Mouse (Mus musculus): ENCODE measurements around the gene Dnmt3l. TPM values are rescaled to one million over a fixed set of nuclear protein-coding genes. Genes with fewer than 3 reads are reported as not detected.

The Dnmt3l gene
- total RNA-seq, 1 experiment from 2014 or later = 36.2 TPM

DNA sequence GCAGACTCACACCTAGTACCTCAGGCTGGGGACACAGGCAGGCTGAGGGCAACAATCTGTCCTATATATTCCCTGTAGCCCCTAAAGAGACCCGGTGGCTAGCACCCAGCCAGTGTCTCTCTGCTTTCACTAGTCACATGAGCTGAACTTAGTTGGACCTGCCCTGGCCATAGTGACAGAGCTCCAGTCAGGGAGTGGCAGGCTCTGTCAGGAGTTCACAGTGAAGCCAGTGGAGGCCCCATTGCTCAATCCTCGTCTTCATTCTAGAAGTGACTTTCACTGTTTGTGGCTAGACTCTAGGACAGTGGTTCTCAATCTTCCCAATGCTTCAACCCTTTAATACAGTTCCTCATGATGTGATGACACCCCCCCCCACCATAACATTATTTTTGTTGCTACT lies 9.8 kb upstream of the Dnmt3l start:
- no peak for DNase-seq

DNA sequence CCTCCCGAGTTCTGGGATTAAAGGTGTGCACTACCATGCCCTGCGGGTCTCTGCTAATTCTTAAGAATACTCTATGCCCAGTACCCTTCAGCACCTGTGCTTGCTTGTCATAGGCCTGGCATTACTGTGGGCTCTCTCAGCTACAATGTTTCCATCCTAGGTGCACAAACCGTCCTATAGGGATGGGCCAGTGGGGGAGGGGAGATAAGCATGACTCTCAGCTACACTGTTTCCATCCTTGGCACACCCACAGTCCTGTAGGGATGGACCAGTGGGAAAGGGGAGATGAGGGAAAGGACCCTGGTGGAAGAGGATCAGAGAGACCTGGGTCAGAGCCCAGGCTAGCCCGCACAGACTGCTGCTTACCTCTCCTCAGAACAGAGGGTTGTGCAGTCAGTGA lies 4.6 kb upstream of the Dnmt3l start:
- DNase-seq = no peak

DNA sequence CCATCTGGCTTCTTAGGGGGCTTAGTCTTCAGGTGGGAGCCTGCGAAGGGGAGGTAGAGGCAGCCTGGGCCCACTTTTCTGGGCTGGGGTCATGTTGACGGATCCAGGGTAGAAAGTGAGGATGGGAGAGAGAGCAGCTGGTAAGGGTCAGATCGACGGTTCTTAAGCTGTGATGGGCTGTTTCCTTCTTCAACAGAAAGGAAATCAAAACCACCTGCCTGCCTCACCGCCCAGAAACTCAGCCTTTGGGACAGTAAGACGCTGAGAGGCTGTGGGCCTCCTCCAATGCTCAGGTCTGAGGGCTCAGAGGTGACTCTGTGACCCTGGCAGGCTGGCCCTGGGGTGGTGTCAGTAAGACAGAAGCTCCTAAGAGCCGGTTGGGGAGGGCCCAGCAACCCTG lies 349 bp downstream of the Dnmt3l start:
- no peak for DNase-seq

DNA sequence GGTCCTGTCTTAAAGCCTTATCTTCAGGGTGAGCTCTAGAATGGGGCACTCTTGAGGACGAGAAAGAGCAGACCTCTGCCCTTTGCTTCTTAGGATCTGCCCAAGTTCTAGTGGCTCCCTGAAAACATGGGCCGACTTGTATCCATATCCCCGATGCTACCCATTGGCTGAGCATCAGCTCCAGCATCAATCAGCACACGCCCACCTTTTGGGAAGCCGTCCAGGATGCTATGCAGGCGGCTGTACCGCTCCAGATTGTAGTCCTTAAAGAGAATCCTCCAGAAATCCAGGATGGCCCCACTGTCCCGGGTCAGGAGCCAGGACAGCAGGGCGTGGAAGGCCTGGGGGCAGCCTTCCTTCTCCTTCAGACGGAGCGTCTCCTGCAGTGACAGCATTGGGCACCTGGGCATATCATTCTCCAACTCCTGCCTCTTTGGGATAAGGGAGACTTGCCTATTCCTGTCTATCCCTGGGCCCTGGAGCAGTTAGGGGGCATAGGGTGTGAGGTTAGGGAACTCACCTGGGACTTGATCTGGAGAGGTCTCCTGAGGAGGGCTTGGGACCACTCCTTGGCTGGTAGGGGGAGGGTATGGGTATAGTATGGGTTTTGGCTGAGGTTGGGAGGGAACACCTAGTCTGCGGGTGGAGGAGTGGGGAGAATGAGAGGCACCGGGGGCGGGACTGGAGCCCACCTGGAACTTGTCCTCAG lies 1.1 kb downstream of the Dnmt3l start:
- DNase-seq = no peak

DNA sequence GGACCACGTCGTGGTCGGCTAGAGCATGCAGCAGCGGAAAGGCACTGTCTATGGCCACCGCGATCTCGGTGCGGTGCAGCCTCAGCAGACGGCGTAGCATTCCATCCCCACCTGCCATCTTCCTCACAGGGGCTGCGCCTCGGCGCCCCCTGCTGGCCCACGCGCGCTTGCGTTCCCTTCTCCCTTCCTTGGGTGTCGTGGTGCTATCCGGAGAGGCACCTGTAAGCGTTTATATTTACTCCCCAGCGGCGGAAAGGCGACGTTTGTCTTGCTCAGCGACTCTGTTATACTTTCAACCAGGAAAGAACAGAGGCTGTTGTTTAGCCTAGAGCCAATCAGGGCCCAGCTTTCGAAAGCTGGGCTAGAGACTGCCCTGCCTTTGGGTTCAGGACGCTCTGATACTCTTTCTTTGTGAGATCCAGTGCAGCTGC lies 1.7 kb downstream of the Dnmt3l start, which contains the start of gene Aire:
TSS of gene Aire (minus strand) at position 205 of the 431 bp plus-strand sequence.
- peak; percentile 73 for DNase-seq

DNA sequence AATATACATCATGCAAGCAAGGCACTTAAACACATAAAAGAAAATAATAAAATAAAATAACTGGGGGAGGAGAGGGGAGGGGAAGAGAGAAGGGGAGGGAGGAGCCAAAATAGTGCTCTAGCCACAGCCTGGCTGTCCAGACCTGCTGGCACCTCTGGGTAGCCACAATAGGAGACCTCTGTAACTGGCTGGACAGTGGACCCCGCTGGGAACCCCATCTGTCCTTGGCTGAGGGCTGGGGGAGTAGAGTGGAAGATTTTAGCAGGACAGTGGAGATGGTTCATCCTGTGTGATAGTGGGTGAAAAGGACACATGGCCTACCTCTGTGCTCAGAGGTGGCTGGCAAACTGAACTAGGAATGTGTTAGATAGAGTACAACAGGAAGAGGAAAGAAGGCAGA lies 2.8 kb downstream of the Dnmt3l start:
- no peak for DNase-seq

DNA sequence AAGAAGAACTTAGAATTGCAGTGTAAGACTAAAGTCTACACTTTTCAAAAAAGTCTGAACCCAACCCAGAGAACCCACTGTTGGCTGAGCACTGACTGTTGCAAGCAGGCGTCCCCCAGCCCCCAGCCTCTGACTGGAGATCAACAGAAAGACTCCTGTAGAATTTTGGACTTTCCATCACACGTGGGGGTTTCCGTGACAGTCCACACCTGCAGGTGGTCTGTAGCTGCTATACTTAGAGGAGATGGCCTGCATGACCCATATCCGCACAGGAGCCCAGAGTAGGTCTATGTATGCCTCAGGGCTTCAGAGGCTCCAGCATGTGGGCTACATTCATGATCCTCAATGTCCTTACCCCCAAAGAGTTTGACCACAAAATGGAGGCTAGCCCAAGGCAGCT lies 4.6 kb downstream of the Dnmt3l start:
- no peak for DNase-seq

DNA sequence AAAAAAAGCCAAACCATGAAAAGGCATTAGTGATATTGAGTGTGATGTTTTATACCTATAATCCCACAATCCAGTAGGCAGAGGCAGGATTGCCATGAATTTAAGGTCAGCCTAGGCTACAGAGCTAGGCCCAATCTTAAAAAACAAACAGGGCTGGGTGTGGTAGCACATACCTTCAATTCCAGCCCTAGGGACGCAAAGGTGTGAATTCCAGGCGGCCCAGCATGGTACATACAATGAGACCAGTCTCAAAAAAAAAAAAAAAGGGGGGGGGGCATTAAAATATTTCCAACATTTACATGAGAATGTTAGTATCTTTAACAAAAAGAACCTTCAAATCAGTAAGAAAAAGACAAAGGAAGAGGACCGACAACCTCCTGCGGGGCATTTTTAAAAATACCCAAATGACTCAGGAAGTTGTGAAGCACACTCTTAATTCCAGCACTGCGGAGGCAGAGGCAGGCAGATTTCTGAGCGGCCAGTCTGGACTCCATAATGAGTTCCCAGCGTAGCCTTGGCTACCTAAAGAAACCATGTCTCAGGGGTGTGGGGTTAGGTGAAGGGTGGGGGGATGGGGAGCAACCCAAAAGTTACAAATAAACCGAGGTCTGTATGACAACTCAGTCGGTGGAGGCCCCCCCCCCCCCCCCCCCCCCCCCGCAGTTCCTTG lies 6.4 kb downstream of the Dnmt3l start:
- DNase-seq = no peak

DNA sequence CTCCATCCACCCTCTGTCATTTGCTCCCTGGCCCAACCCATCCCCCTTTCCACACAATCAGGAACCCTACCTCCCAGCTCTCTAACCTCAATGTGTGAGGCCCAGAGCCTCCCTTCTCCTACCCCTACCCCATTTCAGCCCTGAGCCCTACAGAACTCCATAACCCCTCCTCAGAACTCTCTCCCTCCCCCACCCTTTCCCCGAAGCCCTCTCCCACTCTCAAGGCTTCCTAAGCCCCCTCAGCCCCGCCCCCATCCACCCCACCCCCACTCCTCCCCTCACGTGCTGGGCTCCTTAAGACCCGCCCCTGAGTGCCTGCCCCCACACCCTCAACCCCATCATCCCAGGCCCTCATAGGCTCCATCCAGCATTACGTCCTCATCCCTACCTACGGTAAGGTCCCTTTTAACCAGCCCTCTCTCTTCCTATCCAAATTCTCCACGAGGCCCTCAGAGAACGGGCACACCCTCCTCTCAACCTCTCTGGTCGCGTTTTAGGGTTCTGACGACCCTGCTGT lies 7.8 kb downstream of the Dnmt3l start:
- no peak for DNase-seq

DNA sequence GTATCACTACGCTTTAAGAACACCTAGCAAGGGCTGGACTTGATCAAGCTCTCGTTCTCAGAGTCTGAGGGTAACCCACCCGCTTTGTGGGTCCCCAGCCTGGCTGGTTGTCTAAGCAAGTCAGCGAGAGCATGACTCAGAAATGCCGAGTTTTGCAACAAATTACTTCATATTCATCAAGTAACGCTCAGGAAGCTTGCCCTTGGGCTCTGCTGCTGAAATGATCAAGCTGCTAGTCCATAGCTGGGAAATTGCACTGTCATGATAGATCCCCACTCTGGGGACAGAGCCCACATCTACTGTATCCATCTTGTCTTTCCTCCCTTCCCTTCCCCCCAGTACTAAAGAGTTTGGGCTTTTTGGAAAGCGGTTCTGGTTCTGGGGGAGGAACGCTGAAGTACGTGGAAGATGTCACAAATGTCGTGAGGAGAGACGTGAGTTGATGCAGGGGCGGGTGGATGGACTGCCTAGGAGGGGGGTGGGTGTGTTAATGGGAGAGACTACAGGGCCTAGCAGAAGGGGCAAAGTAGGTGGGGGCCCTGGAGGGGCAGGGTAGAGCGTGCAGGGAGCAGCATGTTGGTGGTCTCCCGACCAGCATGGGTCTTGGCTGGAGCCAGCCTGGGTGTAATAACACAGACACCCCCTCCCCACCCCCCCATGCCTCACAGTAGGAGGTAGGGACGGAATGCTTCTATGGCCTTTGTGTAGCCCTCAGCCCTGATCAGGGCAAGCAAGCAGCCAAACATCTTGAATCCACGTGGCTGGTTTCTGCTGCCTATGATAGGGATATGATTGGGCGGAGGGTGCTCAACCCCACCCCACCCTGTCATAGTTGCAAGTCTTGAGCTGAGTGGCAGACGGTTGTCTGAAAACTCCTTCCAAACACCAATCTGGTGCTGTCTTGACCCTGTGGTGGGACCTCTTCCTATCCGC lies 13.2 kb downstream of the Dnmt3l start:
- peak; percentile 42 for DNase-seq

DNA sequence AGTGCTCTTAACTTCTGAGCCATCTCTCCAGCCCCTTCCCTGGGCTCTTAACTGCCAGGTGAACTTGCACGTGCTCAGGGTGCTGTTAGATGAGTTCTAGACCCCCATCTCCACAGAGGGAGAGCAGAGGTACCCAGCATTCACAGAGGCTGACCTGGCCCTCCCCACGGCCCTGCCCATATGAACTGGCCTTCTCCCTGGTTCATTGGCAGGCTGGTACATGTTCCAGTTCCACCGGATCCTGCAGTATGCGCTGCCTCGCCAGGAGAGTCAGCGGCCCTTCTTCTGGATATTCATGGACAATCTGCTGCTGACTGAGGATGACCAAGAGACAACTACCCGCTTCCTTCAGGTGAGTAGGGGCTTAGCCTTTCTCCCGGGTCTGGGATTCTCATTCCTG lies 15.3 kb downstream of the Dnmt3l start:
- DNase-seq = no peak

DNA sequence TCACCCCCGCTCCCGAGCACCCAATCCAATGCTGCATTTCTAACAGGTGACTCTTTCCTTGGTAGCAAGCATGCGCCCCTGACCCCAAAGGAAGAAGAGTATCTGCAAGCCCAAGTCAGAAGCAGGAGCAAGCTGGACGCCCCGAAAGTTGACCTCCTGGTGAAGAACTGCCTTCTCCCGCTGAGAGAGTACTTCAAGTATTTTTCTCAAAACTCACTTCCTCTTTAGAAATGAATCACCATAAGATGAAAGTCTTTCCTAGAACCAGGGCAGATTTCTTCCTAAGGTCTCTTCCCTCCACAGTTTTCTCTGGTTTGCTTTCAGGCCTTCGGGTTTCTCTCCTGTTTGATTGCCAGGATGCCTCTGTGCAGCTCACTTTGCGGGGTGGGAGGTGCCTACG lies 21.4 kb downstream of the Dnmt3l start:
- no peak for DNase-seq

DNA sequence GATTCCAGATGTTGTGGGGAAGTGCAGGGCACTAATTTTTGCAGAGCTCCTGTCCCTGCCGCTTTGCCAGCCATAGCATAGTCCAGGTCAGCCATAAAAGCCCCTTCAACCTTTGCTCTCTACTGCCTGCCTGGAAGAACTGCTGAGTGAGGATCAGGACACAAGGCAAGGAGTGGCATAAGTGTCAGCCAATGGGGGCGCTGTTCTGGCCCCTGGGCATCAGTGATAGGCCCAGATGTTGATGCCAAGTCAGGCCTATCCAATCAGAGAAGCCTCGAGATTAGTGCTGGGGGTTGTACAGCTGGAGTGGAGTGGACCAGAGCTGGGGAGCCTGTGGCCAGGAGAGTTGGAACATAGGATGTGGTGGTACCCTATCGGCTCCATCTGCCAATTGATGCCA lies 25.5 kb downstream of the Dnmt3l start:
- no peak for DNase-seq

DNA sequence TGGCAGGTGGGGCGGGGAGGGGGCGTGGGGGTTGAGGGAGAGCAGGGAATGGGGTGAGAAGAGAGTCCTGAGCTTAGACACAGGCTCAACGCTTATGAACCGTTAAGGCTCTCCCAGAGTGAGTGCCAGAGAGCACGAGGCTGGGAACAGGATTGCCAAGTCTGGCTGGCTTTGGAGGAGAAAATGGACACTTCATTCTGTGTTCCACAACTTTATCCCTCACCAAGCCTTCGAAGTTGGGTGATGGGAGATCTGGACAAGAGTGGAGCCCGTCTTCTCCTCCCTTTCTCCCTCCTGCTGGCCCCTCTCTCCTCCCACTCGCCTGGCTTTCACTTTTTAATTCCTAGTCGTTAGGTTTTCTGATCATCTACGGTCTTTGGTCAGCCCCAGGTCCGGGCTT lies 26.8 kb downstream of the Dnmt3l start:
- no peak for DNase-seq

DNA sequence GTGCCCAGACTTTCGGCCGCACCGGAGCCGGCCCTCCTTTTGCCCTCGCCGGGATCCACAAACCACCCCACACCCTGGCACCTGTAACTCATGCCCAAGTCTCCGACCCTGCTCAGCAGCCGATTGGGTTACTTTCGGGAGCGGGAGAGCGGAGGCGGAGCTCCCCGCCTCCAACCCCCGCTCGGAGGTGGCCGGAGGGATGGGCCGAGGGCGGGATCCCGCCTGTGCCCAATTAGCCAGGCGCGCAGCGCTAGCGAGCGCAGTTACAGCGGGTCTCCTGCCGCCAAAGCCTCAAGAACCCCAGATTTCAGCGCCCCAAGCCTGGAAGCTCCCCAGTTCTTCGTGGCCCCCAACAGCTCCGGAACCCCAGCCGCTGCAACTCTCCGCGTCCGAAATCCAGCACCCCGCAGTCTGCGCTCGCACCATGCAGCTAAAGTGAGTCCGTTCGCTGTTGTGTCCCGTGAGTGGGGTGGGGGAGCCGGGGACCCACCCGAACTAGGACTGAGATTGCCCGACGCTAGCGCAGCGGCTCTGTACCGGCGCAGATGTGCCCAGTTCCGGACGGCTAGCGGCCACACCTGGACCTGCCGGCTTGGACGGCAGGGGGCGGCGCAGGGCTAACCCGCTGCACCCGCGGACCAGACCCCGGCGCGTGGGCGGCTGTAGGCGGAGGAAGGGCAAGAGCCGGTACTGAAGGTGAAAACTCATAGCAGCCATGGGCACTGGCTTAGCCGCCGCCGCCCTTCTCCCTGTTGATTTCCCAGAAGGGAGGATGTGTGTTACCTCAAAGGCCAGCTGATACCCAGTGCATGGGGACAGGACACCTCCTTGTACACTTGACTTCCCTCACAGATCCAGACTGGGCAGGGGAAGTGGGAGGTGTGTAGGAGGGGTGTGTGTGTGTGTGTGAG lies 27.6 kb downstream of the Dnmt3l start, which contains the start of gene Icosl:
TSS of gene Icosl (plus strand) at position 202 of the 911 bp plus-strand sequence.
- peak; percentile 88 for DNase-seq

DNA sequence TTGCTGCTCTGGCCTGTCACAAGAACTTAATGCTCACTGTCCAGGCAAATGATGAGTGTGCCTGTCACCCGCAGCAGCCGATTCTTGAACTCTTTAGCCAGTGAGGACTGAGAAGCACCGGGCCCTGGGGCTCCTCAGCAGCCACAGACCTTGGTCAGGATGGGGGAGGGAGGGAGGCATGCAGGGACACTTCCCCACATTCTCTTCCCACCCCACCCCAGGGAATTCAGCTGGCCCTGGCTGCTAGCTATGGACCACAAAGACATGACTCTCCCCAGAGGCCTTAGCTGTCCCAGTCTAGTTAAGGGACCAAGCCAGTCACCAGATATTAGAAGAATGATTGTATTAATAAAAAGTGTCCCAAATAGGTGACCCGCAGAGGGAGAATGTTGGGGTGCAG lies 32.4 kb downstream of the Dnmt3l start:
- no peak for DNase-seq

DNA sequence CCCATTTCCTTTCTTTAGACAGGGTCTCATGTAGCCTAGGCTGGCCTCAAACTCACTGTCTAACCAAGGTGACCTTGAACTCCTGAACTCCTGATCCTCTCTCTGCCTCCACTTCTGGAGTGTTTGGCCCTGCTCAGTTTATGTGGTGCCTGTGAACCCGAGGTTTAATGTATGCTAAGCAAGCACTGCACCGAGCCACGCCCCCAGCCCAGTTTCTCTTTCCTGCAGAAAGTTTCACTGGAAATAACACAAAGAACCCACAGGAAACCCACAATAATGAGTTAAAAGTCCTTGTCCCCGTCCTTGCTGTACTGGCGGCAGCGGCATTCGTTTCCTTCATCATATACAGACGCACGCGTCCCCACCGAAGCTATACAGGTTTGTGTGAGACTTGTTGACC lies 33.2 kb downstream of the Dnmt3l start:
- DNase-seq = no peak

DNA sequence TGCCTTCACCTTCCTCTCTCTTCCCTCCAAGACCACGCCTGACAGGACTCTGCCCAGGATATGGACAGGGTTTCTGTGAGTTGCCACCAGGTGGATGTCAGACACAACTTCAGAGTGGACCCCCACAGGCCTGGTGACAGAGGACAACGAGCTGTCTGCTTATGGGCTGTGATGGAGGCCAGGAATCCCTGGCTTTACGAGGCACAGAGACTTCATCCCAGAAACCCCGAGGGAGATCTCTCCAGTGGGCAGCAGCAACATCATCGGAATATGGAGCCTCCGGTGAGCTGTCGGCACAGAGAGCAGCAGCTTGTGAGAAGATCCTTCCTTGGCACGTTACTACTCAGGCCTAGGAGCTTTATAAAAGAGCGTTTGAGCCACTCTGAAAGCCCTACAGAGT lies 36.1 kb downstream of the Dnmt3l start:
- DNase-seq = no peak

DNA sequence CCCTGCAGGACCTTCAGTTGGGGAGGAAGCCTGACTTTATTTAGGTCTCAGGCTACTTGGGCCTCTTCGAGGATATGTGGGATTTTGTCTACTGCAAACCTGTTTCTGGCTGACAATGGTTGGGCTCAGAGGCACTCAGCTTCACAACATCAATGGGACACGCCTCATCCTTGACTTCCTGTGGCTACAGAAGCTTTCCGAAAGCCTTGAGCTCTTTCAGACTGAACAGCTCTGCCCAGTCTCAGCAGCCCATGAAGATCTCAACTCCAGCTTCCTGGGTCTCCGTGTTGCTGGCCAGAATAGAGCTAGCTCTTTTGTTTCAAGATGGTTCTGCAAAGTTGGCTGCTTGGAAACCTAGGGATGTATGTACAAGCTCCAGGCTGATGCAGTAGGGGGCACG lies 36.5 kb downstream of the Dnmt3l start:
- DNase-seq = no peak

DNA sequence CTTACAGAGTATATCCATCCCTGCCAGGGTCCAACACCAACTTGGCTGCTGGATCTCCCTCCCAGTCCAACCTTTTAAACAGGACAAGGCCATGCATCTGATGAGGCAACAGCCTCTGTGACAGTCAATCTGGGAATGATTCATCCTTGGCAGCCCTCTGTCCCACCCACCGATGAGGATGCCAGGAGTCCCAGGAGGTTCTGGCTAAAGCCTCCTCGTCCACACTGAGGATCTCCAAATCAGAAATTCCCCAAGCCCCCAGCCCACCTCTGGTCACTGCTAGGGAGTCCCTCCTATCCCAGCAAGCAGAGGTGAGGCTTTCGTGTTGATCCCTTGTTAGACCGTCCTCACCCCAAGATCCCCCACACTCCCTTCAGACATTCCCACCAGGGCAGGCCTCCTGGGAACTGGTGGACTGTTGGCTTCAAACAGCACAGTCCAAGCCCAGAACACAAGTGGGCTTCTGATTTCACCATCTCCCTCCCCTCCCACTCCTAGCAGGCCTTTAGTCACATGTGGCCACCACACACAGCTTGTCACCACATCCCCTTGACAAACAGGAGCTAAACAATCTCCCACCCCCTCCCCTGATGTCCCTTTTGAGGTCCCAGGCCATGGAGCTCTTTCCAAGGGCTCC lies 38.3 kb downstream of the Dnmt3l start:
- DNase-seq = peak; percentile 60

DNA sequence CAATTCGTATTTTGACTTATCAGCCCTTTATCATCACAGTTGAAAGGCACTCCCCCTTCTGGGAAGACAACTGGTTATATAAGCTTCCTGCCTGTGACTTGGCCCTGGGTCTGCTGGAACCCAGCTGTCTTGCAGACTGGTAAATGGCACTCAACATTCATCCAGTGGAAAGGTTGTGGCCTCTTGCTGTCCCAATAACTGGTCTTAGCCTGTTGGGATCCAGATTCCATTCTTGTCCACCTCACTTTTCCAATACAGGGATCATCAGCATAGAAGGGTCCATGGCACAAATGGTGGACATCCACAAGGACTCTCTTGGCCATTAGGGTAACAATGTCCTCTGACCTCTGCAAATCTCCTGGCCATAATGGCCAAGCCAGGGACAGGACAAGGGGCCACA lies 42.3 kb downstream of the Dnmt3l start:
- no peak for DNase-seq
